Mouse (Mus musculus) liver, postnatal 0 days (tissue): ENCODE measurements around the gene Ryr3. TPM values are rescaled to one million over a fixed set of nuclear protein-coding genes. Genes with fewer than 3 reads are reported as not detected.

Source experiments
- ATAC-seq: fragments of 200-750 bp; cut with Nextera tagmentation; 2 replicates; pipeline ENCODE4 v1.8.0; 2017; ENCODE audit warnings: mild to moderate bottlenecking, moderate library complexity
- DNase-seq: peaks from one replicate; pipeline ENCODE4 v3.0.0-alpha.2; 2016
- H3K27ac ChIP-seq: fragments of 300-500 bp; sonication (generic); 2 replicates; pipeline ENCODE4 v1.5.1; 2014; ENCODE audit warnings: antibody characterized with exemption, moderate library complexity, mild to moderate bottlenecking, low read depth
- H3K27me3 ChIP-seq: fragments of 300-500 bp; sonication (generic); 2 replicates; pipeline ENCODE4 v1.6.1; 2014; ENCODE audit warnings: low read length, control low read depth, mixed read lengths; ENCODE audit not compliant: insufficient read depth
- H3K36me3 ChIP-seq: fragments of 300-500 bp; sonication (generic); replicated peaks from 2 replicates; pipeline ENCODE4 v1.6.1; 2014; ENCODE audit warnings: mild to moderate bottlenecking, control low read depth, low read length, moderate library complexity, mixed read lengths; ENCODE audit not compliant: insufficient read depth
- H3K4me1 ChIP-seq: fragments of 300-500 bp; sonication (generic); 2 replicates; pipeline ENCODE4 v1.6.1; 2014; ENCODE audit warnings: antibody characterized with exemption, mild to moderate bottlenecking, control low read depth; ENCODE audit not compliant: insufficient read depth
- H3K4me2 ChIP-seq: fragments of 300-500 bp; sonication (generic); 2 replicates; pipeline ENCODE4 v1.6.1; 2014; ENCODE audit warnings: low read depth, mild to moderate bottlenecking, low read length, moderate library complexity, mixed read lengths
- H3K4me3 ChIP-seq: fragments of 300-500 bp; sonication (generic); 2 replicates; pipeline ENCODE4 v1.5.1; 2014; ENCODE audit warnings: low read depth, low read length
- H3K9ac ChIP-seq: fragments of 300-500 bp; sonication (generic); replicated peaks from 2 replicates; pipeline ENCODE4 v1.6.1; 2014; ENCODE audit warnings: mild to moderate bottlenecking, moderate library complexity
- H3K9me3 ChIP-seq: fragments of 300-500 bp; sonication (generic); 2 replicates; pipeline ENCODE4 v1.6.1; 2016; ENCODE audit warnings: mild to moderate bottlenecking, control low read depth, low read length, mixed read lengths
- CTCF ChIP-seq: sonication (generic); IDR thresholded peaks from 2 replicates; pipeline ENCODE4 v1.5.1; 2016; ENCODE audit warnings: antibody characterized with exemption, low read depth
- EP300 ChIP-seq: IDR thresholded peaks from 2 replicates; pipeline ENCODE4 v1.6.1; 2016; ENCODE audit warnings: antibody characterized with exemption, low read depth, mild to moderate bottlenecking
- WGBS: fragments of 180-500 bp; shearing (Covaris S2); extraction: QIAGEN DNeasy Blood & Tissue Kit; methylation state at CpG from one replicate; pipeline ENCODE4 v1.1.7; 2014; ENCODE audit not compliant: insufficient replicate concordance; 5-methylcytosine and 5-hydroxymethylcytosine counted together
- polyA plus RNA-seq: library from polyadenylated mRNA; unstranded; fragments of >200 nt; fragmentation: Nextera tagmentation; extraction: Ambion mirVana; gene quantifications from 2 replicates; pipeline ENCODE4 v1.2.1, GENCODE M21; 2015

The Ryr3 gene
- polyA plus RNA-seq, 1 experiment from 2014 or later: not detected

DNA sequence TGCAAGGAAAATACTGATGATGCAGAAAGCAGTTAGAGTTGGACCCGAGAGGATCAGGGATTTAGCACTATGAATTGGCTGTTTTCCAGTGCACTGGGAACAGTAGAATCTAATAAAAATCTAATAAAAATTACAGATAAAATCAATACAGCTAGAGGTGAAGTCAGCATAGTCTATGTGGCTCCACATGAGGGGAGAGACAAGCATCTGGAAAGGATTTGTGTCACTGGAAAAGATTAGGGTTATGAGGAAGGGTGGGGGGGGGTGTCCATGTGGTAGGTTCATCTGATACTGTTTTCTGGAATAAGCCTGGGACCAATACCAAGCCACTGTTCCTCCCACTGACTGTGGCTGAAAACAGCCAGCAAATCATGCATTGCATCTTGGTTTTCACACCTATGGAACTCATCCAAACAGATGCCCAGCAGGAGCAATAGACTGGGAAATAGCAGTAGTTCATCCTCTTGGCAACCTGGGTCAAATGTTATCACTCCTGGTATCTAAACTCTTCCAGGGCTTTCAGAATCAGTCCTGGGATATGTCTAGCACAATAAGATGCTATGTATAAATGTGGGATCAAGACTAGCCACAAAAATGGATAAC lies 233.9 kb downstream of the Ryr3 start:
- H3K9me3 ChIP-seq: no peaks in the 10 kb centered on the region
- DNase-seq (no peak), ATAC-seq (no peak)
- H3K9ac ChIP-seq: no peak overlapping the region
- no peaks in the 10 kb centered on the region for H3K36me3 ChIP-seq
- 64% methylated on average over 1 of the region's 1 CpGs for WGBS
- no peak overlapping the region for H3K4me3 ChIP-seq
- no peak for TF ChIP-seq CTCF
- H3K27ac ChIP-seq: no peak overlapping the region
- H3K4me2 ChIP-seq: no peak overlapping the region
- H3K4me1 ChIP-seq: no peaks in the 10 kb centered on the region
- H3K27me3 ChIP-seq: no peaks in the 10 kb centered on the region

DNA sequence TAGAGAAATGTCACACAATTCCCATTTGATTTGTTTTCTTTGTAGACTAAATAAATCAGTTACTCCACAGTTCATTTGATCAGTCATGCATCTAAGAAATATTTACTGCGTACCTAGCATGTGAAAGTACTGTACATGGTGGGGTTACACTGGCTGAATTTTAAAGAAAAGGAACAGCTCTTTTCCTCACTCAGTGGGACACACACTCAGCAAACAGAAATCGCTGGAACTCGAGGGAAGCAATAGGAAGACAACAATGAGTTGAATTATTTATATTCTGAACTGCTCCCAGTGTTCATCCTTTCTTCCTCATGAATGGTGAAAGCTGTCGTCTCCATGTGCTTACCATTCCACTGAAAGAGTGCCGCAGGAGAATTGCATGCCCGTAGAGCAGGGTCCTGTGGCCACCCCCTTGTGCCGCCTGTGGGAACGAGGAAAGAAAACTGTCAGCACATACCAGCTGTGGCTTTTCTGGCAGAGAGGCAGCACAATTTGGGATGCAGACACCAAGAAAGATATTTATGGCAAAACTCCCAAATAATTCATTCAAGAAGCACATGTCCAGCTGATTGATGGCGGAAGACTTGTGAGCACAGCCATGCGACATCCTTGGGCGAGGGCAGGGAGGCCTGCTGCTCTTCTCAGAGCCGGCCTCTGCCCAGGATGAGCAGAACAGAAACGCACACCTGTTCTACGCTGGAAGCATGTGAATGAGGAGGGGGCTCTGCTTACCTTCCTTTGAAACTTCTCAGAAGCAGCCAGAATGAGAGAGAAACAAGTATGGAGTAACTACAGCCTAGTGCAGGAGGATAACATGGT lies 249.9 kb downstream of the Ryr3 start:
- Histone ChIP-seq H3K4me2 (no peak overlapping the region), H3K9ac (no peak overlapping the region), H3K27ac (no peak overlapping the region), H3K27me3 (no peaks in the 10 kb centered on the region), H3K4me3 (no peak overlapping the region), H3K9me3 (no peaks in the 10 kb centered on the region), H3K4me1 (no peaks in the 10 kb centered on the region), H3K36me3 (no peaks in the 10 kb centered on the region)
- no peak for ATAC-seq
- 77% methylated on average over 14 of the region's 14 CpGs for WGBS
- no peak for DNase-seq
- TF ChIP-seq CTCF (no peak), EP300 (no peak)

DNA sequence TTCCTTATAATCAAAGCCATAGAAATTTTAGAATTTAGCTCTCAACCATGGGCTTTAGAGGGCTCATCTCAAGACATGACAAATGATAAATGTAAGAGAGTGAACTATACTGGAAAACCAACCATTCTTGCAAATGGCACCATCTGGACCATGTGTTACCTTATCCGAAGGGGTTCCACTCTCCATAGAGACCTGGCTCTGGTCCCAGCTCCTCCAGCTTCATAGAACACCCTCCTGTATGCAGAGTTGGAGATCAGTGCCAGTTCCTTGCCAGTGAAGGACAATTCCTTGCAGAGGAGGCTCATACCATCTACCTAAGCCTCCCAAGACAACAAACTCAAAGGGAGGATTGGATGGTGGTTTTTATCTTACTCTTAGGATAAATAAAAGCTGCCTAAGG lies 268.0 kb downstream of the Ryr3 start:
- H3K4me3 ChIP-seq: no peak overlapping the region
- no peak overlapping the region for H3K4me2 ChIP-seq
- ATAC-seq (no peak), DNase-seq (no peak)
- no peaks in the 10 kb centered on the region for H3K4me1 ChIP-seq
- no peak overlapping the region for H3K27ac ChIP-seq
- no peak overlapping the region for H3K9ac ChIP-seq
- WGBS: 67% methylated on average over 1 of the region's 1 CpGs
- TF ChIP-seq EP300 (no peak), CTCF (no peak)
- H3K36me3 ChIP-seq: no peaks in the 10 kb centered on the region
- H3K9me3 ChIP-seq: no peaks in the 10 kb centered on the region
- H3K27me3 ChIP-seq: no peaks in the 10 kb centered on the region

DNA sequence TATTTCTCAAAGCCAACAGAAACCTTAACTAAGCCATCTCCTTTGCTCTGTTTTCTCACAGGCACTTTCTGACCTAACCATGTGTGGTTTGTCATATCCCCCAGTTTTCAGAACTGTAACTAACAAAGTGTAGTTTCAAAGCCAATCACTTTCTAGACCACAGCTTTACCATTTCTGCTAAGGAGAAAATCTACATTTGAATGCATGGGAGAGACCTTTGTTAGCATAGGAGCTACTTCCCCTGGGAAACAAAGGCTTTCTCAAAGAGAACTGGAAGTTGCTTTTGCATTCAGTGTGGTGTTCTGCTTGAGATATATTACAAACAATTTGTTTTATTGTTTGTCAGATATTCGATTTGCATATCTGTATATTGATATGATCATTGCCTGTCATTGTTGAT lies 285.1 kb downstream of the Ryr3 start:
- no peak overlapping the region for H3K9ac ChIP-seq
- no peak overlapping the region for H3K4me2 ChIP-seq
- TF ChIP-seq EP300: no peak
- no peak for TF ChIP-seq CTCF
- no peaks in the 10 kb centered on the region for H3K9me3 ChIP-seq
- H3K27ac ChIP-seq: no peak overlapping the region
- WGBS: 29% methylated on average over 1 of the region's 1 CpGs
- DNase-seq (no peak), ATAC-seq (no peak)
- no peaks in the 10 kb centered on the region for H3K36me3 ChIP-seq
- H3K4me3 ChIP-seq: no peak overlapping the region
- no peaks in the 10 kb centered on the region for H3K4me1 ChIP-seq
- no peaks in the 10 kb centered on the region for H3K27me3 ChIP-seq

DNA sequence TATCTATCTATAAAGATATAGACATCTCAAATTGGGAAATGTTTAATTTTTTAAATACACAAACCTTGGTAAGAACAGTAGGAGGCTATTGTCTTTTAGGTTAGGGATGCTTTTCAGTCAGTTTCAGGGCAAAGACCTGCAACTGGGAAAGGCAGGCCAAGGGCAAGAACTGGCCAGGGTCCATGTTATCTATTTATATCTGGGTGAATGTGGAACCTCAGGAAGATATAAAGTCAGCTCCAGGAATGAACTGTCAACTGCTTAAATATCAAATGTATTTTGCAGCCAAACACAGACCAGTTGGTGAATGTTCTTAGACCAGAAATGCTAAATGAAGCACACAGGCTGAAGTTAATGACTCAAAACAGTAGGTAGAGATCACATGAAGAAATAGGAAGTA lies 303.1 kb downstream of the Ryr3 start:
- DNase-seq (no peak), ATAC-seq (no peak)
- H3K9me3 ChIP-seq: no peaks in the 10 kb centered on the region
- H3K27me3 ChIP-seq: no peaks in the 10 kb centered on the region
- TF ChIP-seq EP300: no peak
- TF ChIP-seq CTCF: no peak
- H3K9ac ChIP-seq: no peak overlapping the region
- no peak overlapping the region for H3K27ac ChIP-seq
- H3K4me1 ChIP-seq: no peaks in the 10 kb centered on the region
- H3K4me2 ChIP-seq: no peak overlapping the region
- no peak overlapping the region for H3K4me3 ChIP-seq
- H3K36me3 ChIP-seq: no peaks in the 10 kb centered on the region

DNA sequence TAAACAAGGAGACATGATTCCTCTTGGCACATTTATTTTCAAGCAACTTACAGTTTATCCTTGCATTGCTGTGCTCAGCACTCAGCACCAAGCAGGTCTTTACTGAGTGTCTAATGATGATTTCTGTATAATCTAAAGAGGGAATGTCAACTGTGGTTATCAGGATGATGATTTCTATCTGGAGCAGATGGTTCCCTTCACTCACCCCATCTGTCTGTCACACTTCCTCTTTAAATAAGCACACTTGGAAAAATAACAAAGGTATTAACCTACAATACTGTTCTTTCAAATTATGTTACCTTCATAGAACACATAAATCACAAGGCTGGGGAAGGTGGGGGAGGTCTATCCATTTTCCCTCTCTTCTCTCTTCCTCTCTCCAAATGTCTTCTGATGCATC lies 304.3 kb downstream of the Ryr3 start:
- TF ChIP-seq CTCF: no peak
- TF ChIP-seq EP300: no peak

DNA sequence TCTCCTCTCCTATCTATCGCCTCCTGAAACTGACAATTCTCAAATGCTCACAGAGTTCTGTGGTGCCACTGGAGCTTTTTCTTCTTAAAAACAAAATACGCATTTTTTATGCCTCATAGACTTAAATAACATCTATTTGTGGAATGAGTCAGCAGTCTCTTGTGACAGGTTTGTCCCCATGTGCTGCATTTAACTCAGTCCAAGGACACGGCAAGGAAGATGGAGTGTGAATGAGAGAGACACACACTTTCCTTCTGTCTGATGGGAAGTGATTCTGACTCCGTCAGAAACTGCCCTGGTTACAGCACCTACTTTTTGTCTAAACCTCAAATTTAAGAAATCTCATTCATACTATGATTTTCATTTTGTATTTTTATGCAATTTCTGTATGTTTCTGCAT lies 306.3 kb downstream of the Ryr3 start:
- no peak for TF ChIP-seq EP300
- TF ChIP-seq CTCF: no peak
- 73% methylated on average over 4 of the region's 4 CpGs for WGBS
- Histone ChIP-seq H3K9me3 (no peaks in the 10 kb centered on the region), H3K27me3 (no peaks in the 10 kb centered on the region), H3K4me3 (no peak overlapping the region), H3K4me1 (no peaks in the 10 kb centered on the region), H3K4me2 (no peak overlapping the region), H3K27ac (no peak overlapping the region), H3K9ac (no peak overlapping the region), H3K36me3 (no peaks in the 10 kb centered on the region)
- DNase-seq: no peak
- ATAC-seq: no peak

More for the DNA sequence above, 304.3 kb downstream of the Ryr3 start:
- H3K4me1 ChIP-seq: no peaks in the 10 kb centered on the region
- H3K27ac ChIP-seq: no peak overlapping the region
- no peaks in the 10 kb centered on the region for H3K36me3 ChIP-seq
- H3K9ac ChIP-seq: no peak overlapping the region
- no peaks in the 10 kb centered on the region for H3K9me3 ChIP-seq
- no peak overlapping the region for H3K4me2 ChIP-seq
- no peaks in the 10 kb centered on the region for H3K27me3 ChIP-seq
- no peak for DNase-seq
- ATAC-seq: no peak
- no peak overlapping the region for H3K4me3 ChIP-seq
